Mouse (Mus musculus) c-Kit-positive CD71-positive TER-119-positive erythroid progenitor cells, embryonic 14.5 days (primary cell): ENCODE measurements around the gene Btbd16.

Source experiments
- DNase-seq: peaks from one replicate; pipeline ENCODE4 v3.0.0-alpha.2; 2013; ENCODE audit warnings: low spot score

Btbd16 gene

GRCm38 (mm10) chr7:130818813-130819212 is 44.9 kb downstream of the Btbd16 start:
- DNase-seq = no peak

GRCm38 (mm10) chr7:130819624-130820023 is 45.8 kb downstream of the Btbd16 start:
- DNase-seq = no peak

DNA sequence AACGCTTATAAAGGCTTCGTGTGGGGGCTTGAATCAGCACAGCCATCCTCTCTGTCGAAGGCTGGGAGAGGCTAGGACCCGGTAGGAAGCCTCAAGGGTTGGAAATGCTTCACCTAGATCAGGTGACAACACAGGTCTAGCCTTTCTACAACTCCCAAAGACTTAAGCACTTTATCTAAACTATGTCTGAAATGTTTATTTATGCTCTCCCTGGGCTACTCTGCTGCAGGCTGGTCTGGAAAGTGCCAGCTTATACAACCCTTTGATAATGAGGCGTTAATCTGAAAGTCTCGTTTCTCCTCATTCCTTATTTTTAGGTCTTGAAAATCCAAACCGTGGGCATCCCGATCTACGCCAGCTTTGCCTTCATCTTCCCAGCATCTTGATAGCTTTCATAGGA is 50.1 kb downstream of the Btbd16 start:
- DNase-seq = no peak

- DNase-seq = no peak
Observed at GRCm38 (mm10) chr7:130826343-130826742, 52.5 kb downstream of the Btbd16 start.

GRCm38 (mm10) chr7:130827431-130827830 is 53.6 kb downstream of the Btbd16 start:
- no peak for DNase-seq

- DNase-seq = no peak
Observed at GRCm38 (mm10) chr7:130827844-130828403, 54.1 kb downstream of the Btbd16 start.

- DNase-seq = no peak
Observed at GRCm38 (mm10) chr7:130828475-130828874, 54.6 kb downstream of the Btbd16 start.

- no peak for DNase-seq
Observed at GRCm38 (mm10) chr7:130831586-130831985, 57.7 kb downstream of the Btbd16 start.

- peak; percentile 90 for DNase-seq
Observed at GRCm38 (mm10) chr7:130834299-130834698, 60.4 kb downstream of the Btbd16 start.

- DNase-seq = no peak
Observed at GRCm38 (mm10) chr7:130834958-130835861, 61.3 kb downstream of the Btbd16 start.

GRCm38 (mm10) chr7:130836066-130836465 is 62.2 kb downstream of the Btbd16 start:
- DNase-seq = no peak

GRCm38 (mm10) chr7:130837941-130838657 is 64.2 kb downstream of the Btbd16 start:
- DNase-seq = no peak

DNA sequence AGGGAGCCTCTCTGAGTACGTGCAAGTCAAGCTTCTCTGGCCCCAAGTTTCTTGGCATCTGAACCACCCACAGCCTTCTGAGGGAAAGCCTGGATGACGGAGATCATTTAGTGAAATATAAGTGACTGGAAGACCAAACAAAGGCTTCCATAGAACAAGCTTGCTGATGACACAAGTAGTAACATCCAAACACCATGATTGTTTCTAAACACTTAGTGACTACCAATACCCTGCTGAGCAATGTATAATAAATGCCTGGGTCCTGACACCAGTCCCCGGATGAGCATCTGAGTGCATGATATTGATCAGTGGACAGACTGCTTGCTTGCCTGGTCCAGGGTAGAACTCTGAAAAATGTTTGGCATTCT is 64.8 kb downstream of the Btbd16 start:
- DNase-seq = no peak

GRCm38 (mm10) chr7:130839380-130840100 is 65.7 kb downstream of the Btbd16 start:
- DNase-seq = no peak

DNA sequence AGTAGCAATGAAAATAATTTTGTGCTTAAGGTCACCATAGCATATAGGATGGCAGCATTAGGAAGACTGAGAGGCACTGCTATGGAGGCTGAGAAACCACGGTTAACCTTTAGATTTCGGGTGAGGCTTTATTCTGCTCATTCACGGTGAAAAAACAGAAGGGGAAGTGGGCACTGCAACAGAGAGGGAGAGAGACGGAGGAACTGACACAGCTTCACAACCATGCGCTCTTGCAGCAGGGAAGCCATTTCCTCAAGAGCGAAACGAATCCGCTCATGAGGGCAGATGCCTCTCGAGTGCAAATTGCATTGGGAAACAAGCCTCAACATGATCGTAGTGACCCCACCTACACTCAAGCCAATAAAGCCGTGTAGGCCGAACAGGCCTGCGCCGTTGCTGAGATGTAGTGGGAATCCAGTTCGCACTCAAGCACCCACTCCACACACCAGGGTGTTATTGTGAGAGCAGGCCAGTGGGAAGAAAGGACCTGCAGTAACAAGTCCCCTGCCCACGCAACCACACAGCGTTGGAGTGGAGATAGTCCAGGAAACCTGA is 73.4 kb downstream of the Btbd16 start:
- no peak for DNase-seq

- DNase-seq = no peak
Observed at GRCm38 (mm10) chr7:130854684-130855292, 80.9 kb downstream of the Btbd16 start.

- no peak for DNase-seq
Observed at GRCm38 (mm10) chr7:130855681-130856080, 81.8 kb downstream of the Btbd16 start.

GRCm38 (mm10) chr7:130857973-130858372 is 84.1 kb downstream of the Btbd16 start:
- DNase-seq = no peak

DNA sequence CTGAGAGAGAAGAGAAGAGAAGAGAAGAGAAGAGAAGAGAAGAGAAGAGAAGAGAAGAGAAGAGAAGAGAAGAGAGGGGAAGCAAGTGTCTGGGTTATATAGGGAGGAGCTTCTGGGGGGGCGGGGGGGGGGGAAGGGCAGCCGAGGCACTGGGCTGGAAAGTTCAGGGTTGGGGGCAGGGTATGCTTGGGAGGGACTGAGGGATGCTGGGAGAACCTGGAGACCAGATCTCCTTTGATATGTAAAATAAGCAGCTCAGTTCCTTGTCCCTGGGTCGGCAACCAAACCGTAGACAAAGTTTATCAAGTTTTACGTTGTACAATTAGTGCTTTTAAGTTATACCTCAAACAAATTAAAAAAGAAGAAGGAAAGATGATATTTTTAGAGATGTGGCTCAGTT is 86.1 kb downstream of the Btbd16 start:
- no peak for DNase-seq

DNA sequence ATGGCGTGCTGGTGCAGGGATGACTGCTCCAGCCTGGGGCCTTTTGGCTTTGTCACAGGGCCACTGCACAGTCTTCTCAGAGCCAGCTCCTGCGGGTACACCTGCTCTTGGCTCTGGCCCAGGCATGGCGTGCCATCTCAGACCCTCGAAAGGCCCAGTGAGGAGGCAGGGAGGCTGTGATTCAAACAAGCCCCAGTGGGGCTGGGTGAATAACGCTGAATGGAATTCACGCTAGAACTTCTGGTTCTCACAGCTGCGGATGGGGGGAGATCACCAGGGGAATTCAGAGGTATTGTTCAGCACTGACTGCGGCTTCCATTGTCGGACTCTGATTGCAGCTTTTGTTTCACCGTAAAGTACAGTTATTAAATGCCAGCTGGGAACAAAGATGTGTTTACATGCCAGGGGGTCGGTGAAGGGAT is 86.9 kb downstream of the Btbd16 start:
- DNase-seq = no peak

GRCm38 (mm10) chr7:130862501-130862900 is 88.6 kb downstream of the Btbd16 start:
- DNase-seq = no peak
